Mouse (Mus musculus): ENCODE results near the gene Hk1.

GRCm38 (mm10) chr10:62236165-62236564 lies 143.5 kb downstream of the Hk1 start:
- TF ChIP-seq POLR2A (IDR thresholded peaks at IDR 0.05; ENCODE audit: low read depth, low read length) (no peak), CTCF (IDR thresholded peaks at IDR 0.05; ENCODE audit: borderline replicate concordance, insufficient read depth, low read length) (no peak)

Measured in embryonic fibroblast, embryonic 13.5 days (primary cell).